Mouse (Mus musculus) neural tube, embryonic 15.5 days (tissue): ENCODE data around the gene Auts2. TPM values are rescaled to one million over a fixed set of nuclear protein-coding genes. Genes with fewer than 3 reads are reported as not detected.

Source experiments
- ATAC-seq: fragments of 200-750 bp; cut with Nextera tagmentation; 2 replicates; pipeline ENCODE4 v1.8.0; 2017; ENCODE audit warnings: mild to moderate bottlenecking, moderate TSS enrichment, moderate library complexity; ENCODE audit not compliant: low FRiP score
- H3K27ac ChIP-seq: fragments of 300-500 bp; sonication (generic); replicated peaks from 2 replicates; pipeline ENCODE4 v1.5.1; 2015; ENCODE audit warnings: mild to moderate bottlenecking, inconsistent platforms
- H3K27me3 ChIP-seq: fragments of 300-500 bp; sonication (generic); replicated peaks from 2 replicates; pipeline ENCODE4 v1.6.1; 2015; ENCODE audit warnings: inconsistent platforms
- H3K36me3 ChIP-seq: fragments of 300-500 bp; sonication (generic); 2 replicates; pipeline ENCODE4 v1.6.1; 2015; ENCODE audit warnings: inconsistent platforms
- H3K4me1 ChIP-seq: fragments of 300-500 bp; sonication (generic); 2 replicates; pipeline ENCODE4 v1.6.1; 2015; ENCODE audit warnings: inconsistent platforms
- H3K4me2 ChIP-seq: fragments of 300-500 bp; sonication (generic); 2 replicates; pipeline ENCODE4 v1.6.1; 2015; ENCODE audit warnings: inconsistent platforms, mild to moderate bottlenecking, moderate library complexity
- H3K4me3 ChIP-seq: fragments of 300-500 bp; sonication (generic); replicated peaks from 2 replicates; pipeline ENCODE4 v1.5.1; 2015; ENCODE audit warnings: mild to moderate bottlenecking, inconsistent platforms
- H3K9ac ChIP-seq: fragments of 300-500 bp; sonication (generic); replicated peaks from 2 replicates; pipeline ENCODE4 v1.6.1; 2015; ENCODE audit warnings: mild to moderate bottlenecking, inconsistent platforms
- H3K9me3 ChIP-seq: fragments of 300-500 bp; sonication (generic); replicated peaks from 2 replicates; pipeline ENCODE4 v1.6.1; 2016; ENCODE audit warnings: inconsistent platforms
- WGBS: fragments of 180-500 bp; shearing (Covaris S2); methylation state at CpG from one replicate; pipeline ENCODE4 v1.1.7; 2015; ENCODE audit warnings: mixed read lengths; 5-methylcytosine and 5-hydroxymethylcytosine counted together
- polyA plus RNA-seq: library from polyadenylated mRNA; unstranded; fragments of >200 nt; fragmentation: Nextera tagmentation; extraction: Ambion mirVana; gene quantifications from 2 replicates; pipeline ENCODE4 v1.2.1, GENCODE M21; 2015

Auts2 gene
- polyA plus RNA-seq, 1 experiment from 2014 or later, result 52.5 TPM

DNA sequence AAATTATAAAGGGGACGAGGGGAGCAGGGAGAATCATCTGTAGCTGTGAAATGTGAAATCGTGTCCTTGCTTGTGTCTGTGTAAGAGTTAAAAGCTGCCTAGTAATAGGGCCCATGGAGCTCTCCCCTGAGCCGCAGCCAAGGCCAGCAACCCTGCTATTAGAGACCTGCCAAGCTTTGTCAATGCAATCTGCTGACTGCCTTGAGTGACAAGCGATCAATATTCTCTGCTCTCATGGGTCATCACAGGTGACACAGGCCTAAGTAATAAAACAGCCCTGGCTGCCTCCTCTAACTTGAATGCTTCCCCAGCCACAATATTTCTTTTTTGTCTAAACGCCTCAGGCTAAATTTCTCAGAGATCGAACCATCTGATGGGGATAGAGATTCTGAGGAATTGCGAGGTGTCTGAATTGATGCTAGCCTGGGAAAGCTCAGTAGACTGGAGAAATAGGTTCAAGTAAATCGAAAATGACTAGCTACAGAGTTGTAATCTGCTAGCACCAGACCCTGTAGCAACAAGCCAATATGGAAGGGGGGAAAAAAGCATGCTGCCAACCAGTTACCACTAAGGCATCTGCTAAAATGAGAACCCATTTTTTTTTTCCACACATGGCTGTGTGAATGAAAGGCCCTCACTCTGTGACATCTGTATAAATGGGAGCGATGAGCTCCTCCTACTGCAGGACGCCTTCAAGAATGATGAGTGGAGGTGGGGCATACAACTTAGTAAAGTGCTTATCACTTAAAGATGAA lies 453.5 kb downstream of the Auts2 start:
- WGBS, result 59% methylated on average over 10 of the region's 10 CpGs
- no peak overlapping the region for H3K27ac ChIP-seq
- H3K9ac ChIP-seq, result no peak overlapping the region
- H3K4me2 ChIP-seq, result no peak overlapping the region
- no peaks in the 10 kb centered on the region for H3K36me3 ChIP-seq
- ATAC-seq, result no peak
- H3K9me3 ChIP-seq, result no peaks in the 10 kb centered on the region
- peaks cover 9% of the 10 kb centered on the region for H3K4me1 ChIP-seq
- H3K4me3 ChIP-seq, result no peak overlapping the region
- no peaks in the 10 kb centered on the region for H3K27me3 ChIP-seq

DNA sequence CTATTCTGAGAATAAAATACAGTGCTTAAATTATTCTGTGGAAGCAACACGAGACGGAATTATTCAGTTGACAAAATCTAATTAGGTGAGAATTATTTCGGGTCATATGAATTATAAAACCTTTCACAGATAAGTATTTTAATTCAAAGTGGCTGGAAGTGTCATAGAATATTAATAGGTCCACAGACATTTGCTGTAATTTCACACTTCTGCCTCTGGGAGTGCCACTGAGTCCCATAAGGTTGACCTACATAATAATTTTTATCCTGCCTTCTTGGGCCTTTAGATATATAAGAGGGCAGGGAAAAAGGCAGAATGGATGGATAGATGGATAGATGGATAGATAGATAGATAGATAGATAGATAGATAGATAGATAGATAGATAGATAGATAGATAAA lies 454.6 kb downstream of the Auts2 start:
- Histone ChIP-seq H3K27ac (no peak overlapping the region), H3K4me3 (no peak overlapping the region), H3K4me1 (peaks cover 12% of the 10 kb centered on the region), H3K4me2 (no peak overlapping the region), H3K27me3 (no peaks in the 10 kb centered on the region), H3K9ac (no peak overlapping the region), H3K9me3 (no peaks in the 10 kb centered on the region), H3K36me3 (no peaks in the 10 kb centered on the region)
- 72% methylated on average over 3 of the region's 3 CpGs for WGBS
- ATAC-seq, result no peak

DNA sequence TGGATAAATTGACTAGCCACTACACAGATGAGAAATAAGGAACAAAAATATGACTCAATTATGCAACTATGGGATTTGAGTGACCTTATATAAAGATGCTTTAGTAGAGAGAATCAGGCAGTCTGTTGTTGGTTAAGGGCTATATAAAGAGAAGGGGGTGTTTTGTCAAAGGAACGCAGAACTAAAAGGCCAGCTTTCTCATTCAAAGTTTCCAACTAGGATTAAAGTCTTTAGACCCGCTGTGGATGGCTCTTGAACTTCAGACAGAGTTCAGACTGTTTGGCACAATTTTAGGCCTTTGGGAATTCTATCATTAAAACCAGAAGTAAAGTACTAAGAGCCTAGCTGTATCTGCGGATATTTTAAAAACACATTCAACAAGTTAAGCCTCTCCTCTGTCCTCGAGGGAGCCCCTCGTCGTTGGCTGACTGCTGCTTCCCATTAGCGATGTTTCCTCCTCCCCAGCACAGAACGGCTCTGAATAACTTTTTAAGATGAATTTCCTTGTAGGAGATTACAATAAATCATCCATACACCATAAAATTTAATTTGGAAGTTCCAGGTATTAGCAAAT lies 459.3 kb downstream of the Auts2 start:
- Histone ChIP-seq H3K4me2 (no peak overlapping the region), H3K27me3 (no peaks in the 10 kb centered on the region), H3K9me3 (no peaks in the 10 kb centered on the region), H3K4me1 (0 out of 2 replicates have a peak, but pooled peaks cover 3% of the 10 kb centered on the region), H3K36me3 (no peaks in the 10 kb centered on the region), H3K4me3 (no peak overlapping the region), H3K27ac (no peak overlapping the region), H3K9ac (no peak overlapping the region)
- 41% methylated on average over 8 of the region's 8 CpGs for WGBS
- no peak for ATAC-seq

DNA sequence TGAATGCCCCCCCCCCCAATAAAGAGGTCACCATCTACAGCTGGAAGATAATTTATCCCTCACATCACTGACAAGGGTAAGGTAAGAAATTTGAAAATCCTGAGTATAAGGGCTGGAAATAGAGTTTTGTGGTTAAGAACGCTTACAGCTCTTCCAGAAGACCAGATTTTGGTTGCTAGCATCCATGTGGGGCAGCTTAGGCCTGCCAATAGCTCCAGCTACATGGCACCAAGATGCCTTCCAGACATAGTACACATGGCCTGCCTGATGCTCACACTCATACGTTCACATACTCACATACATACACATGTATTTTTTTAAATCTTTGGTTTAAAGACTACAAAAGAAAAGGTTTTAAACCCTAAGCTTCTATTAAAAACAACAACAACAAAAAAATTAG lies 467.2 kb downstream of the Auts2 start:
- no peaks in the 10 kb centered on the region for H3K27me3 ChIP-seq
- H3K27ac ChIP-seq, result peak overlapping the region; percentile 74; the same call in 1 of the 2 replicates
- H3K4me3 ChIP-seq, result no peak overlapping the region
- 84% methylated on average over 2 of the region's 2 CpGs for WGBS
- H3K9me3 ChIP-seq, result no peaks in the 10 kb centered on the region
- no peaks in the 10 kb centered on the region for H3K36me3 ChIP-seq
- no peak overlapping the region for H3K4me2 ChIP-seq
- no peak overlapping the region for H3K9ac ChIP-seq
- ATAC-seq, result no peak
- peaks cover 46% of the 10 kb centered on the region for H3K4me1 ChIP-seq

DNA sequence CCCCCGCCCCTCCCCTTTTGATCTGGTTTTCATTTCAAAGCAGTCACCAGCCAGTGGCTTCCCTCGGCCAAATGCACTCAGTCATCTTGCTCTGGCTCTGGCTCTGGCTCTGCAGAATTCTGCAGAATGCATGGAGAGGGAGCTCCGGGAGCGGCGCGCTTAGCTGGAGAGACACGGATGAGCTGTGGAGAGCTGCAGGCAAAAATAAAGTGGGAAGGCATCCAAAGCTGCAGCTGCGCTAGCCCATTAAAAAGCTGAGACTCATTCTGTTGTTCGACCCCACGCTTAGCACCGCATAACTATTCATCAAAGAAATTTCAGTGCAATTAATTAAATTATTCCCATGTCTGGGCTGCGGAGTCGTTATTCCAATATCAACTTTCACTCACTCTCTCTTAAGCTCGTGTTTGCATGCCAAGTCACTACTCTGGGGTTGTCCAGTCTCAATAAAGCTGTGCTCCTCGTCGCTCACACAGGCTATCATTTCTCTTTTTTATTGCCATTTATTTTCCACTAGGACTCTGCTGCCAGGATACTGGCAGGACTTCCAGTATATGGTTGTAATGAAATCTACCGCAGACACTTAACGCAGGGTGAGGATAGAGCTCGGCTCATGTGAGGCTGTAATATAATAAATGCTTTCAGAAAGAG lies 468.3 kb downstream of the Auts2 start:
- H3K9me3 ChIP-seq, result no peaks in the 10 kb centered on the region
- peak overlapping the region; percentile 74 for H3K27ac ChIP-seq
- 6% methylated on average over 19 of the region's 19 CpGs for WGBS
- H3K27me3 ChIP-seq, result no peaks in the 10 kb centered on the region
- H3K36me3 ChIP-seq, result no peaks in the 10 kb centered on the region
- H3K4me2 ChIP-seq, result peak overlapping the region; percentile 48
- 0 out of 2 replicates have a peak overlapping the region, but pooled peaks have one; percentile 20 for H3K9ac ChIP-seq
- peak; percentile 87 for ATAC-seq
- peaks cover 46% of the 10 kb centered on the region for H3K4me1 ChIP-seq
- H3K4me3 ChIP-seq, result peak overlapping the region; percentile 16

DNA sequence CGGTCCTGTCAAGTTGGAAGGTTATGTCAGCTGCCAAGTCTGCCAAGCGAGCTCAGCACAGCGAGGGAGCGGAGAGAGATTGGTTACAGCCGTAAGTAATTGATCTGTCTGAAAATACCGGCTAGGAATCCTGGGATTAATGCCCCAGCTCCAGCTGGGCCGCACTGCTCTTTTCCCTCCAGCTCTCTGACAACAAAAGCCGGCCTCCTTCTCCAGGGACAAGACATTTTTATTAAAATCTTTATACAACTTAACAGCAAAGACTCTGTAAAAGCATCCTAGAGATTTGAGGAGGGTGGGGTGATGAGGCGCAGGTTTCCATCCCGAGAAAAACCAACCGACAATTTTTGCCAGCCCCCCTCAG lies 468.8 kb downstream of the Auts2 start:
- WGBS, result 10% methylated on average over 11 of the region's 11 CpGs
- Histone ChIP-seq H3K4me2 (peak overlapping the region; percentile 48), H3K27ac (peak overlapping the region; percentile 74), H3K4me3 (peak overlapping the region; percentile 16), H3K4me1 (peaks cover 46% of the 10 kb centered on the region), H3K9ac (peak overlapping the region; percentile 20; the same call in 1 of the 2 replicates), H3K36me3 (no peaks in the 10 kb centered on the region), H3K9me3 (no peaks in the 10 kb centered on the region), H3K27me3 (no peaks in the 10 kb centered on the region)
- 0 out of 2 replicates have a peak, but pooled peaks have one; percentile 29 for ATAC-seq

DNA sequence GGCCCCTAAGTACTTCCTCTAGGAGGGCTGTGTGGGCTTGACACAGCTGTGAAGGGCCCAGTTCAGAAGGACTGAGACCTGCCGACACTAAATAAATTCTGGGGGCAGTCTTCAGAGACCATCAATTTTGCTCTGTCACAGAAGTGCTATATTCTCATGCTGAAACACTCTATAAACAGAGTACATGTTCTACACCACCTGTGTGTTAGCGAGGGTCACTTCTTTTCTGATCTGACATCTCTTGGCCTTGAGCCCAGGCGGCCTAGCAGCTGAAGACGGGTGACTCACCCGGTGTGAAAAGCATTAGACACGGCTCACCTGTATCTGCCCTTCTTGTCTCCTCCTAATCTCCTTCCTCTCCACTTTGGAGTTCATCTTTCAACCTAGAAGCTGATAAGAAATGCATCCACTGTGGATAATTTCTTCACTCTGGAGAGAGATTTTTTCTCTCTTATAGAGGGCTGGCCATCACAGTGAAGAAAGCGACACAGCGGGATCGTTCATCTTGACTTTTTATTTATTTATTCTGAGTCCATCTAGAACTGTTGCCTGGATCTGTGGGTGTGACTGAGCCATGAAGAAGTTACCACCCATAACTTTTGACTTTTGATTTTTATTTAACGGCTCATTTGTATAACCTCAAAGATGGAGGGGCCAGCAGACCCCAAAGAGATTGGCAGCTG lies 469.3 kb downstream of the Auts2 start:
- no peak overlapping the region; the same call in 1 of the 2 replicates for H3K9ac ChIP-seq
- H3K27ac ChIP-seq, result peak overlapping the region; percentile 74
- WGBS, result 24% methylated on average over 10 of the region's 10 CpGs
- H3K9me3 ChIP-seq, result no peaks in the 10 kb centered on the region
- H3K4me1 ChIP-seq, result peaks cover 46% of the 10 kb centered on the region
- no peaks in the 10 kb centered on the region for H3K27me3 ChIP-seq
- peak overlapping the region; percentile 48 for H3K4me2 ChIP-seq
- H3K36me3 ChIP-seq, result no peaks in the 10 kb centered on the region
- no peak for ATAC-seq
- no peak overlapping the region for H3K4me3 ChIP-seq

DNA sequence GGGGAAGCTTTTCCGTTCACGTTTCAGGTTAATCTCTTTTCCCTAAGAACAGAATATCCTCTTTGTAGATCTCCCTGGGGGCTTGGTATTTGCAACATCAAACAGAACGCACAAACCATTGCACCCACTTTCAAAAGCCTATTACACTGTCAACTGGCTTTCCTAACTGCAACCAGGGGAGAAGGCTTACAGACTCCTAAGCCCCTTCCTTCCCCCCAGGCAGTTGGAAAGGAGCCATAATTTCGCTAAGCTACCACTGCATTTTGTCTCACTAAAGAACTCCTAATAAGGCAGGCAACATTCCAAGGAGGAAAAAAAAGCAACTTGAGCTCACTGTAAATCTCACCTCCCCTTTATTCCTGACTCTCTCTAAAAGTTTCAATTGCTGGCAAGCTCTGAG lies 470.8 kb downstream of the Auts2 start:
- H3K4me2 ChIP-seq, result no peak overlapping the region
- H3K9ac ChIP-seq, result no peak overlapping the region
- 26% methylated on average over 4 of the region's 4 CpGs for WGBS
- ATAC-seq, result no peak
- no peak overlapping the region for H3K4me3 ChIP-seq
- H3K36me3 ChIP-seq, result no peaks in the 10 kb centered on the region
- H3K27ac ChIP-seq, result peak overlapping the region; percentile 58
- H3K9me3 ChIP-seq, result no peaks in the 10 kb centered on the region
- no peaks in the 10 kb centered on the region for H3K27me3 ChIP-seq
- peaks cover 56% of the 10 kb centered on the region for H3K4me1 ChIP-seq

DNA sequence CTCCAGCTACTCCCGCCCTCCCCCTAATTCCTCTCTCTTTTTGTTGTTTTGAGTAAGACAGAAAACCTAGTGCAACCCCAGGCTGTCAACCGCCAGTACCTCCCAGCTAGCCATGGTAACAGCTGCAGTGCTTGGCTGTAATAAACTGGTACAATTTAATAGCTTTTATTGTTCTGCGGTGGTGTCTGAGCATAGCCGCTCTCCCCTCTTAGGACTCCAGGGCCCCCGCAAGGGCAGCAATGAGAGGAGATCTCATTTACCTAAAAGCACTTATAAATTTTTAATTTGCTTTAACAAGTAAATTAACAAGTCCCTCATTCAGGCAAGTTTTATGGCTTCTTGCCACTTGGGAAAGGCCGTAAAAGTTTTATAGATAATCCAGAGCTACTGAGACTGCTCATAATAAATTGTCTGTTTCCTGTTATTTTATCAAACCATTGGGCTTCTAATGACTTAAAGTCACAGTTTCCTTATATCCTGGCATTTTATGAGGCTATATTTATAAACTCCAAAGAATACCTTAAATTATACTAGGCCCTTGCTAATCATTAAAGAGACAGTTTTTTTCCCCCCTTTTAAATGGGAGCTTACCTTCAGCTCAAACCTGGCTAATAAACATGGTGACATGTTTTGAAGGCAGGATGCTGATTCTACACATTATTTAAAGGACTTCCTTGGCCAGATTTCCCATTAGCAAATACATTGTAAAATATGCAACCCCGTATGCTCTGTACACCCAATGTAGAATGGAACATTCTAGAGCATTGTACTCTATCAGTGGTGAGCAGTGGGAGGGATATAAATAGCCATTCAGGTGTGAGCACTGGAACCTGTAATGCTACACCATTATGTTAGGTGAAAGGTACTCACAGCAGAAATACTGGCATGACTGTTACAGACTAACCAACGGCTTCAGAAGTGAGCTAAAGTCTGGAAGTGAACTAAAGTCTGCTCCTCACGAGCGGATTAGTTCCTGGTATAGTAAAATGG lies 475.1 kb downstream of the Auts2 start:
- Histone ChIP-seq H3K4me3 (no peak overlapping the region), H3K36me3 (no peaks in the 10 kb centered on the region), H3K9me3 (no peaks in the 10 kb centered on the region), H3K9ac (no peak overlapping the region), H3K27me3 (no peaks in the 10 kb centered on the region), H3K4me2 (peak overlapping the region; percentile 19; the same call in 1 of the 2 replicates), H3K4me1 (peaks cover 33% of the 10 kb centered on the region), H3K27ac (peak overlapping the region; percentile 60)
- ATAC-seq, result peak; percentile 87
- WGBS, result 34% methylated on average over 10 of the region's 10 CpGs

DNA sequence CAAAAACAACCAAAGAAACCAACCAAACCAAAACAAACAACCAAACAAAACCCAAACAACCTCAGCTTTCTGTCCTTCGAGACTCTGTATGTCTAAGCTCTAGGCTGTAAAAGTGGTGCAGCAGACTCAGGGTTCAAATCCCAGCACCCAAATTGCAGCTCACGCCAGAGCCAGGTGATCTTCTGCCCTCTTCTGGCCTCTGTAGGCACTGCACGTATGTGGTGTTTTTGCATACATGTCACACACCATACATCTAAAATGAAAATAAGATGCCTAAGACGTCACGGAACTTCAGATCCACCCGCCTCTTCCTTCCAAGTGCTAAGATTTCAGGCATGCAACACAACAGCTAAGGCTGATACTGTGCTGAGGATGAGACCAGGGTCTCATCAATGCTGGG lies 483.0 kb downstream of the Auts2 start:
- H3K9ac ChIP-seq, result no peak overlapping the region
- H3K36me3 ChIP-seq, result no peaks in the 10 kb centered on the region
- 94% methylated on average over 6 of the region's 6 CpGs for WGBS
- no peak for ATAC-seq
- H3K27ac ChIP-seq, result no peak overlapping the region
- H3K4me3 ChIP-seq, result no peak overlapping the region
- no peaks in the 10 kb centered on the region for H3K27me3 ChIP-seq
- H3K4me1 ChIP-seq, result peaks cover 4% of the 10 kb centered on the region; the same call in 1 of the 2 replicates
- no peaks in the 10 kb centered on the region for H3K9me3 ChIP-seq
- no peak overlapping the region for H3K4me2 ChIP-seq
